Mouse (Mus musculus): ENCODE results near the gene Ddx6. TPM values are rescaled to one million over a fixed set of nuclear protein-coding genes. Genes with fewer than 3 reads are reported as not detected.
A peak's percentile ranks its signal among the peaks of the same experiment; 100 is the strongest.

Gene Ddx6
- polyA plus RNA-seq, 1 experiment, result 168 TPM

DNA sequence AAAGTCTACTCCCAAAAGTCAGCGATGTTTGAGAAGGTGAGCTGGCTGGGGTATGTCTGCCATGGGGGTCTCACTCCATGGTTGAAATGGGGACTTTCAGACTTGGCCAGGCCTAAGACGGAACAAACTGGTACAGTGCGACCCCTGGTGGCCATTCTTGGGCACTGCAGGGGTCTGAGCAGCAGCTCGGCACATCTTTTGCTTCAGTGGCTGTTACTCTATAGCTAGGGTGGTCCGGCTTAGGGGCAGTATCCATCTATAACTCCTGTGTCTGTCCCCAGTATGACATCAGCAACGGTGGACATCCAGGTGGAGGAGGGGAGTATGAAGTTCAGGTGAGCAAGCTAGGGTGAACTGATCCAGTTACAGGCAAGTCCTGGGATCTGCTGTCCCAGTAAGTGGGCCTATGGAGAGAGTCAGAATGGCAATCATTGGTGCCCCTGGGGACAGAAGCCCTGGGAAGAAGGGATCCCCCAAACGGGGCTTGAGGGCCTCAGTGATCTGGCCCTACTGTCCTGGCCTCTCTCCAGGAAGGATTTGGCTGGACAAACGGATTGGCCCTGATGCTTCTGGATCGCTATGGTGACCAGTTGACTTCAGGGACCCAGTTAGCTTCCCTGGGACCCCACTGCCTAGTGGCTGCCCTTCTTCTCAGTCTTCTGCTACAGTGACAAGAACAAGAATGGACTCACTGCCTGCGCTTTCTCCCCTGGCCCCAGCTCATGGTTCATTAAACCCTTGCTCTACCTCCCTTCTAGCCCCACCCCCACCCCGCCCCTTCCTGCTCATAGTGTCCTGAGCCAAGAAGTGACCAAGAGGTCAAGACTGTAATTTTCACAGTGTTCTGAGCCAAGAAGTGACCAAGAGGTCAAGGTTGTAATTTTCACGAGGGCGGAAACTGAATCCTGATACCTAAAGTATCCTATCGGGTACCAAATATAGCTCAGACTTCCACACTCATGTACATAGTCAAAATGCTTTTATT, 80.9 kb downstream of the Ddx6 start:
- Histone ChIP-seq H3K27ac (ENCODE audit: insufficient read depth, low read depth, low read length) (peak overlapping the region; percentile 49; the same call in 1 of the 2 replicates), H3K4me1 (ENCODE audit: control insufficient read depth, insufficient read depth, low read length) (peaks cover 42% of the 10 kb centered on the region), H3K4me3 (ENCODE audit: insufficient read depth, low read depth, low read length) (no peak overlapping the region)
- no peak for TF ChIP-seq POLR2A (IDR thresholded peaks at IDR 0.05; ENCODE audit: insufficient read depth, low read depth, low read length)
- TF ChIP-seq CTCF (IDR thresholded peaks at IDR 0.05; ENCODE audit: insufficient read depth, low read depth, low read length), result peak; percentile 91
- WGBS, result 35% methylated on average over 14 of the region's 14 CpGs

DNA sequence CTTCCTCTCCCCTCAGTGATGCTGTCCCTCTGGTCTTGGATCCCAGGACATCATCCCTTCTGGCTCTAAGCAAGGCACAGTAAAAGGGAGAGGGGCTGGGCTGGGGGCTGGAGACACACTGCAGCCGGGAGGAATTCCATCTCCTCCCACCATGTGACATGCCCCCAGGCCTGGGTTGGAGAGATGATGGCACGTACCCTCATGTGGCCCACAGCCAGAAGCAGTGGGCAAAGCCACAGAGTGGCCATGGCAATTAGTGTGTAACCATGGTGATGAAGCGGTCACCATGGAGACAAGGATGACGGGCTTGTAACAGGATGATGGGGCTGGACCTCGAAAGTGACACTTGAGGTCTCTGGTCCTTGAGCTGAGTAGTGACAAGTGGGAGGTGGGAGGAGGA, 81.9 kb downstream of the Ddx6 start:
- 30% methylated on average over 5 of the region's 5 CpGs for WGBS
- peak overlapping the region; percentile 49 for H3K27ac ChIP-seq (ENCODE audit: insufficient read depth, low read depth, low read length)
- H3K4me1 ChIP-seq (ENCODE audit: control insufficient read depth, insufficient read depth, low read length), result peaks cover 45% of the 10 kb centered on the region
- no peak overlapping the region for H3K4me3 ChIP-seq (ENCODE audit: insufficient read depth, low read depth, low read length)
- TF ChIP-seq CTCF (IDR thresholded peaks at IDR 0.05; ENCODE audit: insufficient read depth, low read depth, low read length), result no peak
- no peak for TF ChIP-seq POLR2A (IDR thresholded peaks at IDR 0.05; ENCODE audit: insufficient read depth, low read depth, low read length)

DNA sequence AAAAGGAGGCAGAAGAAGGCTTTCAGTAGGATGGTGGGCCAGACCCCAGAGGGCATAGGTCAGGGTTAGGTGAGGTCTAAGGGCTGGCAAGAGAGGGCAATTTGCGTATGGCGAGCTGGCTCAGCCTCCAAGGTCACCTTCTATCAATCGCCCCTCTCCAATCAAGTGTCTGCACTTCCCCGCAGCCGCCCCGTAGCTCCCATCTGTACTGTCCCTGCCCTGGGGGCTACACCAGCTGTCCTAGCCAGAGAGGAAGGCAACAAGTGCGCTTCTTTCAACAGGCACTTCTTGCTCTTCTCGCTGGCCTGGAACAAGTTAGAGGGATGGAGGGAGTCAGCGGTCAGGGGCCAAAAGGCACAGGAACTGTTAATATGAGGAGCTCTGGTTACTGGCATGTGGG, 83.3 kb downstream of the Ddx6 start:
- 87% methylated on average over 9 of the region's 9 CpGs for WGBS
- H3K4me1 ChIP-seq (ENCODE audit: control insufficient read depth, insufficient read depth, low read length), result peaks cover 52% of the 10 kb centered on the region
- TF ChIP-seq CTCF (IDR thresholded peaks at IDR 0.05; ENCODE audit: insufficient read depth, low read depth, low read length) (no peak), POLR2A (IDR thresholded peaks at IDR 0.05; ENCODE audit: insufficient read depth, low read depth, low read length) (no peak)
- H3K27ac ChIP-seq (ENCODE audit: insufficient read depth, low read depth, low read length), result no peak overlapping the region
- H3K4me3 ChIP-seq (ENCODE audit: insufficient read depth, low read depth, low read length), result no peak overlapping the region

Other genes starting within 250 kb of the Ddx6 start
- gene Vps11, start 243.2 kb upstream of the Ddx6 start, polyA plus RNA-seq (2012; ENCODE audit: insufficient read depth, insufficient read length, low replicate concordance, missing spikeins), result not detected in 2 replicates
- gene Hyou1, start 225.4 kb upstream of the Ddx6 start, polyA plus RNA-seq (2012; ENCODE audit: insufficient read depth, insufficient read length, low replicate concordance, missing spikeins), result not detected in 2 replicates
- gene Slc37a4, start 208.0 kb upstream of the Ddx6 start, polyA plus RNA-seq (2012; ENCODE audit: insufficient read depth, insufficient read length, low replicate concordance, missing spikeins), result not detected in 2 replicates
- gene Rps25, start 197.8 kb upstream of the Ddx6 start, polyA plus RNA-seq (2012; ENCODE audit: insufficient read depth, insufficient read length, low replicate concordance, missing spikeins), result 1,193 TPM in 1 of 2 replicates, not detected in the other
- gene Trappc4, start 197.3 kb upstream of the Ddx6 start, polyA plus RNA-seq (2012; ENCODE audit: insufficient read depth, insufficient read length, low replicate concordance, missing spikeins), result not detected in 2 replicates
- gene Ccdc84, start 186.3 kb upstream of the Ddx6 start, polyA plus RNA-seq (2012; ENCODE audit: insufficient read depth, insufficient read length, low replicate concordance, missing spikeins), result not detected in 2 replicates
- gene Foxr1, start 163.8 kb upstream of the Ddx6 start, polyA plus RNA-seq (2012; ENCODE audit: insufficient read depth, insufficient read length, low replicate concordance, missing spikeins), result not detected in 2 replicates
- gene Upk2, start 149.9 kb upstream of the Ddx6 start, polyA plus RNA-seq (2012; ENCODE audit: insufficient read depth, insufficient read length, low replicate concordance, missing spikeins), result not detected in 2 replicates
- gene Bcl9l, start 122.1 kb upstream of the Ddx6 start, polyA plus RNA-seq (2012; ENCODE audit: insufficient read depth, insufficient read length, low replicate concordance, missing spikeins), result not detected in 2 replicates
- gene Cxcr5, start 43.0 kb upstream of the Ddx6 start, polyA plus RNA-seq (2012; ENCODE audit: insufficient read depth, insufficient read length, low replicate concordance, missing spikeins), result not detected in 2 replicates
- not detected in 2 replicates for gene Treh, start 68.3 kb downstream of the Ddx6 start, polyA plus RNA-seq (2012; ENCODE audit: insufficient read depth, insufficient read length, low replicate concordance, missing spikeins)
- not detected in 2 replicates for gene Phldb1, start 130.3 kb downstream of the Ddx6 start, polyA plus RNA-seq (2012; ENCODE audit: insufficient read depth, insufficient read length, low replicate concordance, missing spikeins)
- gene Arcn1, start 163.0 kb downstream of the Ddx6 start, polyA plus RNA-seq (2012; ENCODE audit: insufficient read depth, insufficient read length, low replicate concordance, missing spikeins), result 192 TPM in 1 of 2 replicates, not detected in the other
- not detected in 2 replicates for gene Ift46, start 163.0 kb downstream of the Ddx6 start, polyA plus RNA-seq (2012; ENCODE audit: insufficient read depth, insufficient read length, low replicate concordance, missing spikeins)
- not detected in 2 replicates for gene Tmem25, start 194.4 kb downstream of the Ddx6 start, polyA plus RNA-seq (2012; ENCODE audit: insufficient read depth, insufficient read length, low replicate concordance, missing spikeins)
- not detected in 2 replicates for gene Ttc36, start 198.2 kb downstream of the Ddx6 start, polyA plus RNA-seq (2012; ENCODE audit: insufficient read depth, insufficient read length, low replicate concordance, missing spikeins)